Mouse (Mus musculus): ENCODE data around the gene Lhfp.
A peak's percentile ranks its signal among the peaks of the same experiment; 100 is the strongest.
"Not testable (repeated sequence)": the region's sequence is repeated elsewhere in the genome, so short reads cannot be mapped to it uniquely, and the experiment has no call there.

Gene Lhfp

DNA sequence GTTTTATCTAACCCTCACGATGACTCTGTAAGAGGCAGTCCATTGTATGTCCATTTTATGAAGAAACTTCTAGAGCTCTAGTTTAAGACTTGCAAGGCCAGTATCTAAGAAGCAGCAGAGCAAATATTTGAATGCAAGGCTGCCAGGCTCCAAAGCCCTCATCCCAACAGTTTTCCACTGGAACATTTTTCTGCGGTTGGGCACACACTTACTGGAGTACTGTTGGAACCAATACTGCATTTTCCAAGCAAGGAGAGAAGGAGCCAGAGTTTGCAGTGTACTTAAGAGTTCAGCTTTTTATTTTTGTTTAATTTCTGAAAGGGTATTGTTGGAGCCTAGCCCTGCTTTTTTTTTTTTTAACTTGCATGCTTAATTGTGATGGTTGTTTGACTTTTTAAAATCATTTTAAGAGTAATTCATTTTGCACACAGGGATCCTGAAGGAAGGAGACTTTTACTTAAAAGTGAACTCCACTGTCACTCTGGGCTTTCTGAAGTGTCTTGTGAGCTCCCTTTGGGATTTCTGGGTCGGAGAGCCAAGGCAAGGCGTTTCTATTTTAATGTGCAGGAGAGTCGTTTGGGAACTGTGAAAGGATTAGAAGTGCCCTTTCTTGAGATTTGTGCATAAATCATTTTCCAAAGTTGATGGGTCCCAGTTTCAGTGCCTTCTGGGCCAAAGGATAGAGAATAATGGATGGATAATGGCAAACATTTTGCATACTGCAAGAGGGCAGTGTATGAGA, 180.4 kb downstream of the Lhfp start:
- no peak for DNase-seq

DNA sequence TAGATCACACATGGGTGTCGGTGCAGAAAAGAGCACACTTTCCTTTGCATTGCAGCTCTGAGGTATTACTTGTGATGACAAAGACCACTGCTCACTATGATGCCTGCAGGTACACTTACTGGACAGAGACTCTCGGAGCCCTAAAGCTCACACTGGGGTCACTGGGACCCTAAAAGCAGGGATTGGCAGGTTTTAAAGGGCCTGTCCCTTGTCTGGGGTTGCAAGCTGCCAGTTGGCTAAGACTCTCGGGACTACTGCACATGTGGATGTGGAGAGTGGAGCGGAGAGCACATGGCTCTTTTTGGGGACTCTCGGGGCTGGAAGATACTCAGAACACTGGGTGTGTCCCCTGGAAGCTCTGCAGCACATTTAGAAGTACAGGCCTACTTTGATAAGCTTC, 182.8 kb downstream of the Lhfp start:
- DNase-seq: no peak

DNA sequence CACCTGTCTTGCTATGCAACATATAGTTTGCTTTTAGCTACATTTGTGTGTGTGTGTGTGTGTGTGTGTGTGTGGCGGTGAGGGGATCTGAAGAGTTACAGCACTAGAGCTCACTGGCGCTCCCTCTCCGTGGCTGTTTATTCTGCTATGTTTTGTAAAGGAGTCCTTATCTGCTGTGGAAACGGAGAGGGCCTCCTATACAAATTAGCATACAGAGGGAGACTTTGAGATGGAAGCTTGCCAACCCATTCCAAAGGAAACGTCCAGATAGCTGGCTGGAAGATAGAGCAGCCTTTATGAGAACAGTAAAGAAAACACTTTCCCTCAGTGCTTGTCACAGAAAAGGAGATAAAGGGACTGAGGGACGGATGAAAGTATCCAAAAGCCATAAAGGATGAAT, 184.4 kb downstream of the Lhfp start:
- DNase-seq: no peak

DNA sequence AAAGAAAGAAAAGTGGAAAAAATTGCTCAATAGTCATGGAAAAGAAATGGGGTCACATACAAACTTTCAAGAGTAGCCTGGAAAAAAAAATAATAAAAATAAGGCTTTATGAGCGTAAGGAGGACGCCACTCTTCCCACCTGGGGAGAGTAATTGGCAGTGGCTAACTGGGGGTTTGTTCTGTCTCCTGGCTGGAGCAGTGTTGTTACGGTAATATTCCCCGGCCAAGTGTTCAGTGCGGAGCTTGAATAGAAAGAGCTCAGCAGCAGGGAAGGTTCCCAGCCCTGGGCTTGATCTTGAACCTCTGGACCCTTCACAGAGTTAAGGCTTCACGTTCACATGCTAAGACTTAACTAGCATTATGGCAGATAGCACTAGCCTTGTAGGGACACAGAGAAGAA, 184.9 kb downstream of the Lhfp start:
- no peak for DNase-seq

DNA sequence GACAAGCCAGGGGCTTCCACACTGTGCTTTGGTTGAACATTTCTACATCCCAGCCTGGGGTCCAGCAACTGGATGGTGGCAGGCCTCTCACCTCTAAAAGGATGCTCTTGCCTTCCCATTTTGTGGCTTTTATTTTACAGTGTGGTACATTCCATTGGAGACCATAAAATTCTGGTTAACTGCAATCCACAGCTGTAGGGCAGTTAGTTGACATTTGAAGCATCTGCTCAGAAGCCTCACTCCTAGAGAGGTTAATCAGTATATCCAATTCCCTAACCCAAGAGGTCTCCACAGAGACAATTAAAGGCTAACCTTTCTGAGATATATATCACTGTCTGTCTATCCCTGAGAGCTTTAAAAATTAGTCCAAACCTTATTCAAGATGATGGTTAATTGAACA, 186.5 kb downstream of the Lhfp start:
- no peak for DNase-seq

DNA sequence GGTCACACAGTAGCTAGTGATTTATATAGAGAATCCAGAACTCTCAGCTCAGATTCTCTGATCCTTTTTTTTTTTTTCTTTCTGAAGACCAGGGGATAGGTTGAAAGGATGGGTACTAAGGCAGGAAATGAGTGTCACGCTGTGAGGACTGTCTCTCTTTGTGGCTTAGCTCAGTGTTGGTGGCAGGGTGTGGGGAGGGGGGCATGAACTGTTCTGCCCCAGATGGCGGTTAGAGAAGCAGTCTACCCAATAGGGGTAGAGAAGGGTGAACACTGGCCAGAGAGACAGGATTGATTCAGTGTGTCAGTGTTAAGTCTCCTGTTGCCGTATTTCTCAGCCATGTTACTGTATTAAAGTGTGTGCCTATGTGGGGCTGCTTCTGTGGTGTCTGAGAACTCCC, 189.2 kb downstream of the Lhfp start:
- peak in 1 of 2 experiments; percentile 4 for DNase-seq

DNA sequence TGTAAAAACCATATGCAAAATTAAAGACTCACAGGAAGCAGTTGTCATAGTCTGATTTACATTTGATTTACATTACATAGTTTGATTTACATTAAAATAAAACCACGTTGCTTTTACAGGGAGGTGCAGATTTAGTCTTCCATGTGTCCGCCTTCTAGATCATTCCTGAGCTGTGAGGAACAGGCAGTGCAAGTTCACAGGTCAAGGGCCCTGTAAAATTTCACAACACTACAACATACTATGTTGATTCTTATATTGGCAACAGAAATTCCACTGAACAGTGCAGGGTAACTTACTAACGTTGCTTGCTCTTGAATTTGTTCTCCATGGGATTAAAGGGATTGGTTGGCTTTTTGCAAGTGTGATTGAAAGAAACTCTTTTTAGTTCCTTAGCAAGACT, 189.8 kb downstream of the Lhfp start:
- no peak for DNase-seq

DNA sequence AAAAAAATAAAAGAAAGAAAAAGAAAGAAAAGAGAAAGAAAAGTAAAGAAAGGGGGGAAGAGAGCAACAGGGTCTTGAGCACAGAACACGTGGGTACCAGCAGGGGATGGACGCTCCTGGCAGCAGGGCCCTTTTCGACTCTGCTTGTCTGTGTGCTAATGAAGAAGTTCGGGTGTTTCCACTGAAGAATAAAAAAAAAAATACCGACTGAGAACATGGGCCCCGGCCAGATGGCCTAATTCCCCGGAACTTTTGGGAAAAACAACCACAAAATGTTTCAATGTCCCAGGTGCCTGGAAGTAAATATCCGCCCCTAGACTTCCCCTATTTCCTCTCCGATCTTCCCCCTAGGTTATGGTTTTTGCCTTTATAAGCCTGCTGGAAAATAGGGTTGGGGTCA, 191.1 kb downstream of the Lhfp start:
- DNase-seq: not testable (repeated sequence)

DNA sequence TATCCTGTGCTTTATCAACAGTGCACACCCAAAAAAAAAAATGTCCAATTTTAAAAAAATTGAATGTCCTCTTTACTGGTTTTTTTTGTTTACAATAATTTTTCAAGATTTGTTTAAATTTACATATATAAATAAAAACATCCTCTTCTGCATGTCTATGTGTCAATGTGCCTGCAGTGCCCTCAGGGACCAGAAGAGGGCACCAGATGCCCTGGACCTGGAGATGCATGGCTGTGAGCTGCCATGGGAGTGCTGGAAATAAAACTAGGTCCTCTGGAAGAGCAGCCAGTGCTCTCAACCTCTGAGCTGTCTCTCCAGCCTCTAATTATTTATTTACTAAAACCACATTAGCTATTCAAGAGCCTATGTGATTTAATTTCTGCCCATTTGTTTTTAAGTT, 193.4 kb downstream of the Lhfp start:
- DNase-seq: peak; percentile 73

DNA sequence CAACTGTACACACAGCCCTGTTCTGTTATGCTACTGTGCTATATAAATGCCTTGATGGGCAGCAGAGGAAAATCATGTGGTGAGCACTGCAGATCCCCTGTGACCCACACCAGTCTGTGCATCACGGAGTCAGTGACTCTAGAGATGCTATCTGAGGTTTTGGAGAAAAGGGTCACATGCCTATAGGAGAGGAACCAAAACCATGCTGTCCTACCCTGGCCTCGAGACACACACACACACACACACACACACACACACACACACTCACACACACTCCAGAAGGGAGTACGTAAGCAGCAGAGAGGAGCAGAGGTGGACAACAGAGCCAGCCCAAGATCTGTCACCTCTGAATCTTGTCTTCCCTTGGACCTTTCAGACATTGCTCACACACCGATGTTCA, 195.1 kb downstream of the Lhfp start:
- DNase-seq: peak; percentile 53 to 64

DNA sequence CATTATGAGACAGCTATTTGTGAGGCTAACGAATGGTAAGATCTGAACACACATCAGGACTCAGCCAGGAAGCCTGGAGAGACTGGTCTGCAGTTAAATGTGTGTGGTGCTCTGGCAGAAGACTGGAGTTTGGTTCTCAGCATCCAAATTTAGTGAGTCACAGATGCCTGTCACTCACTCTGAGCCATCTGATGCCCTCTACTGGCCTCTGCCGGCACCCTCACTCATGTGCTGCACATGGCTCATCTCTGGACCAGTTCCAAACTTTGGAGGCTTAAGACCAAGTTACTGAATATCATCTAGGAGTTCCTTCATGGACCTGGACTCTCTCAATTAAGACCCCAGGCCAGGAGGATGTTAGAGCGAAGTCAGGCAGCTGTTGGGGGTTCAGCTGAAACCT, 198.8 kb downstream of the Lhfp start:
- DNase-seq: peak in 1 of 2 experiments; percentile 5

DNA sequence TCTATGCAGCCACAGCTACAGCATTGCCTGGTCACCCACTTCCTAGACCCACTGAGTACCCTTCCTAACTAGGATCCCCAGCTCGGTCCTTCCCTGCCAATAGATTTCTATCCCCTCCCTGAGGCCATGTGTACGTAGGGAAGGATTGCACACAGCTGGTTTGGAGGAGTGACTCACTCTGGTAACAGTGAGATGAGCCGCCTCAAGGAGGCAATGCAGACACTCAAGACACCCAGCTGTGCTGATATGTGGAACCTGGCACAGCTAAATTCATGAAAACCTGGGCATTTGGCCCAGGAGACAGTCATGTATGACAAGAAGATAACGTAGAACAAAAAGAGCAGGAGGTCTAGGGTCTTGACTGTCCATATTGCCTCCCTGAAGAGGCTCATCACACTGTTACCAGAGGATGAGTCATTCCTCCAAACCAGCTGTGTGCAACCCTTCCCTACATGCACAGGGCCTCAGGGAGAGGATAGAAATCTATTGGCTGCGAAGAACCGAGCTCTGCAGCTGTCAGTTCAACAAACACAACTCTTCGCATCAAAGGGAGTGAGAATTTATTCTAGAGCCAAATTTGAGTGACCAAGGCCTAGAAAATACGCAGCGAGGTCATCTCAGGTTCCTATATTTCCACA, 204.4 kb downstream of the Lhfp start:
- no peak for DNase-seq

DNA sequence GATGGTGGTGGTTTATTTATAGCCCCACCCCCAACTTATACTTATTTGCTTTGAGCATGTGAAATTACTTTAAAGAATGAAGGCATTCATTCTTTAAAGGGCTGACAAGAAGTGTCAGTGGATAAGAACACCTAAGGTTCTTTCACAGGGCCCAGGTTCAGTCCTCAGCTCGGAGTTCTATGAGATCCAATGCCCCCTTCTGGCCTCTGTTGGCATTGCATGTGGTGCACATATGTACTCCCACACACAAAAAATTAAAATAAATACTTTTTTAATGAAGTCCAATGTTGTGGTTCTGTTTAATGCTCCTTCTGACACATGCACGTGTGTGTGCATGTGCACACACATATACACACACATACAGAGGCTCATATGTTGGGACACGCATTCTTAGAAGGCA, 205.8 kb downstream of the Lhfp start:
- DNase-seq: peak; percentile 64 to 67

DNA sequence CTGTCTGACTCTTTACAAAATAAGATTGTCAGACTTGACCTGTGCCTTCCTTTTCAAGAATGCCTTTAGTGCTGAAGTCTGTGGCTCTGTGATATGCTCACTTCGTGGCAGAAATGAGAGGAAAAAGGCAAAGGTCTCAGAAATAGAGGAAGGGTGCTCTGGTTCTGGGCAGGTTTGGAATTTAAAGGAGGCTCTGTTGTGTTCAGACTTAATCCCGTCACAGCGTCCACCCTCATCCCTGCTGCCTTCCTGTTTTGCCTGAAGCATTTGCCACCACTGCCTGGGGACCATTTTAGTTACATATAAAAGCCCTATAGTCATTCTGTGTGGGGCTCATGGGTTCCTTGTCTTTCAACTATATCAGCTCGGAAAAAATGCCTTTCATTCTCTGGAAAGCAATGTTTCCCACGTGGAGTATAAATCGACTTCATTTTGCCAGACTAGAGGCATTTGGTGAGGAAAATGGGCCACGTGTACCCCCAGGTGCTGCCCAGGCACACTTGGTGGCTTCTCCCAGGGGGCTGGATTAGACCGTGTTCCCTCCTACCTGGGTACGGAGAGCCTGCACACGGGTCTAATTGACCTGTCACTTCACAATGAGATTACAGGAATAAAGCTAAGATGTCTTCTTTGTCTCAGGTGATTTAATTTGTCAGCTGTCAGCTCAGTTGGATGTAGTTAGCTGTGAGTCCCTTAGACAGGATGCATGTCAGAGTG, 207.0 kb downstream of the Lhfp start:
- DNase-seq: no peak

DNA sequence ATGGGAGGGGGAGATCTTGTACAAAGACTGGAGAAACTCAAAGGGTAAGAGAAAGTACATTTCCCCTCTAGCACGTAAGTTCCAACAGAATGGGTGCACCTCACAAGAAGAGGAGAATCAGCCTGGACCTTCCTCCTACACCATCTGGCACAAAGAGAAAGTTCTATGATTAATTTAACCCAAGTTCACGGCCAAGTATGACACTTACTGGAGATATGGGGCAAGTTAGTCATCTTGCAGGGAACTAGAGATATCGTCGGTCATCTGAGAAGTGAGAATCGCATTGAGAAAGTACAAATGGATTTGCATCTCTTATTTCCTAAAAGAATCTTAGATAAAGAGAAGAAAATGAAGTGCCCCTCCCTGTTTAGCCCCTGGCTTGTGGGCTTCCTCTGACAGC, 211.2 kb downstream of the Lhfp start:
- DNase-seq: no peak

DNA sequence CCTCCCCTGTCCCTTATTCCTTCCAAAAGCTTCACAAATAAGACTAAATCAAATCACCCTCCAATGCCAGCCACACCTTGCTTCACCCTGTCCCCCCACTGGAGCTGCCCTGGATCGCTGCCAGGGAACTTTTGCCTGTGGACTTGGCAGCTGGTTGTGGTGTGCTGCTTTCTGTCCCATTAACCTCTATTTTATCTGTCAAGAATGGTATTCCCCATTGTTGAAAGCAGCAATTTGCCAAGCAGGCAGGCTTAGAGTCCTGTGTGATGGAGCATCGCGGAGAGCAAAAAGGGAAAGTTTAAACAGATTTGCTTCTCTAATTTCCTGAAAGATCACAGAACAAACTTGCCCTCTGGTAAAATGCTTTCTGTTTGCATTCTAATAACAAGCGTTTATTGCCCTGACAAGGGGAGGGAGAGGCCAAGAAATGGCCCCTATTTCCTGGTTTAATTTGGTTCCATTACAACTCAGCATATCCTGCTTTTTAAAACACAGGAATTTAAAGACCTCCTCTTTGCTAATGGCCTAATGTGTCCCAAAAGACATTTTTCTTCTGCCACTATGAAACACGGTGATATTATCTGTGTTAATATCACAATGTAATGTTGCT, 212.0 kb downstream of the Lhfp start:
- no peak for DNase-seq

DNA sequence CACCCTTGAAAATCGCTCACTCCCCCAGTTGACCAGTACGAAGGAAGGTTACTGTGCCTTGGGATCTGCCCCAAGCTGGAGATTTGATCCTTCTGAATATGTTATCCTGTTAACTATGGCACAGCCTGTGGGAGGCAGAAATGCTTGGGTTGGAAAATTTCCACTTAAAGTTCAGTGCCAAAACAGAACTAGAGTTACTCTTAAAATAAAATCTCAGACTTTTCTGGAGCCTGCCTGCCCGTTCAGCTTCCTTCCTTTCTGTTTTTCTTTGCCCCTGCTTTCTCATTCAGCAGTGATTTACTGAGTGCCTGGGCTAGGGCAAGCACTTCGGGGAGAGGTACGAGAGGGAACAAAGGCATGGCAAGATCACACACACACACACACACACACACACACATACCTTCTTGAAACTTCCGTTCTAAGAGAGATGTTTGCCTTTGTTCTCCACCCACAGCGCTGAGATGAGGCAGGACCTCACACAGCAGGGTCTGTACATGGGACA, 217.4 kb downstream of the Lhfp start:
- peak in 1 of 2 experiments; percentile 6 for DNase-seq

DNA sequence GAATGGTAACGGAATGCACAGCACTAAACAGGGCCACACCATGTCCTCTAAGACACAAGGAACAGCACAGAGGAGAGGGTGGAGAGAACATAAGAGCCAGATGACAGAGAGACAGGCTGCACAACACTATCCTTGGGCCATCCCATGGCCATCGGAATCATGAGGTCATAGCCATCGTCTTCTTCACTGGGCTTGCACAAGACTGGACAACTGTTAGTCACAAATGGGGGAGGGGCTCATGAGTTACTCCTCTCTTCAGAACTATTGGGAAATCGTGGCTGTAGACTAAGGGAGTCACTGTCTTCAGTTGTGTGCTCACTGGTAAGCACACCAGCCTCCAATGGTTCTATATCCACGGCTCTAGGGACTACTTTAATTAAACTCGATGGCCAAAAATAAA, 224.8 kb downstream of the Lhfp start:
- no peak for DNase-seq

DNA sequence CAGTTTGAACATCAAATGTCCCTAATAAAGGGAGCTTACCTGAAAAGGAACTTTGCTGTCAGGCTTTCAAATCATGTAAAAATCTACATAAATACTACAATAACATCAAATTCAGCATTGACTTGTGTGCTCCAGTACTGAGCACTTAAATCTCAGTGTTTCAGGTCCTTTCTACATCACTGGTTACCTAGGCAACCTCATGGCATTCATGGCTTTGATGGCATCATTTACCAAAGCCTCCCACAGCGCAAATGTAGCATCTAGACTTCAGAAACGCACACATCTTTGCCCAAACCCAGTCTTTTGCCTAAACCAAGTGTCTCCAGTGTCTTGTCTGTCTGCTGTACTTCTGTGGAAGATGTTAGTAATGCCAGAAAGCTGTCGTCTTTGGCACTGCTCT, 225.7 kb downstream of the Lhfp start:
- DNase-seq: no peak

DNA sequence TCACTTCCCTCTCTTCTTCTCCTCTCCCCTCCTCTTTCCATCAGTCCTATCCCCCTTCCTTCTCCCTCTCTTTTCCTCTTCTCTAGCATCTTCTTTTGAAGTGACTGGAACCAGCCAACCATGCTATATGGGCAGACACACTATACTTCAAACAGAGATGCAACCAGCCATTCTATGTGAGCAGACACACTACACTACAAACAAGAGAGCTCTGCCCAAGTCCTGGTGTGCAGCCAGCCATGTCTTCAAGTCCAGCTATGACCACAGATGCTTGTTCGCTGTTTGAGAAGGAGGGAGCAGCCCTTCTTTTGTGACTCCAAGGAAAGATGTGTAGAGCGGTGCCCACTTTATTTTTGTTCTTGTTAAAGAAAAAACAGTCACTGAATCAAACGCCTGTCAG, 231.9 kb downstream of the Lhfp start:
- no peak for DNase-seq

DNA sequence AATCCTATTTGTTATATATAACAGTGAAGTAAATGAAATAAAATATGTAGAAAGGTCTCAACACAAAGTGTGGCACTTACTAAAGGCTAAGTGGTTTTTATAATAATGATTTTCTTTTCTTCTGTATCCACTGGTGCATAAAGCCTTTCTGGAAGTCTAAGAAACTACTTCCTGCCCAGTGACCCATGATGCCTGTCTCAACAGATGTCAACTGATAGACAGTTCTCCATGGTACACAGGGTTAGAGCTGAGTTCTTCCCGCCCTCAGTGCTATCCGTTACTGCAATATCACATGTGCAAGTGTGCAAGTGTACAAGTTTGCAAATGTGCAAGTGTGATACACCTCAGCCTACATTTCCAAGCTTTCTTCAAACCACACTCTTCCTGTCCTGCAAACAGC, 236.7 kb downstream of the Lhfp start:
- peak; percentile 31 to 46 for DNase-seq

DNA sequence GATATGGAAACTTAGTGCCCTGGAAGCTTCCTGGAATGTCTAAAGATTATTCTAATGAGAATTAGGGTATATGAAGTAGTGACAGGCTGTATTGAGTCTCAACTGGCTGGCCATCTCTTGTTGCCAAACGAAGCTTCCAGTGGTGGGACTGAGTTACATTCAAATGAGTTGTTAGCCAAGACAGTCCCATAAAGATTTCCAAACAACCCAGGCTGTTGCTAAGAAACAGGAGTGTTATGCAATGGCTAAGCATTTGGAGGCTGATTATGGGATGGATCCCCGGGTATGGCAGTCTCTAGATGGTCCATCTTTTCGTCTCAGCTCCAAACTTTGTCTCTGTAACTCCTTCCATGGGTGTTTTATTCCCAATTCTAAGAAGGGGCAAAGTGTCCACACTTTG, 240.7 kb downstream of the Lhfp start:
- not testable (repeated sequence) for DNase-seq

DNA sequence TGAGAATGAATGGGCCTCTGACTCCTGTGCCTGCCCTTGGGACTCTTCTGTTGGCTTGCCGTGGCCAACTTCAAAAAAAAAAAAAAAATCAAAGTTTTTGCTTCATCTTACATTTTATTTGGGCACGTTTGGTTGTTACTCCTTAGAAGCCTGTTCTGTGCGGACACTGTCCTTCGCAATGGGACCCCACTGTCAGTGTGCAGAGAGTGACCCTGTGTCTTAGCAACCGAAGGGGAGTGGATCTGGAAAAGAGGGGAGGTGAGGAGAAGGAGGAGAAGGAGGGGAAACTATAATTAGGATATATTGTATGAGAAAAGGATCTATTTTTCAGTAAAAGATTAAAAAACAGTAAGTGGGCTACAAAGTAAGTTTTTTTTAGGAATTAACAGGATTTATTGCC, 242.7 kb downstream of the Lhfp start:
- no peak for DNase-seq

Data from B cell, adult 2 months (primary cell).